Mouse (Mus musculus) cortical plate, adult 2 months (tissue): ENCODE data around the gene Naa10. TPM values are rescaled to one million over a fixed set of nuclear protein-coding genes. Genes with fewer than 3 reads are reported as not detected.

Experiments used
- H3K27ac ChIP-seq: fragments of 200-500 bp; 2 replicates; pipeline ENCODE4 v1.5.1; 2012; ENCODE audit warnings: low read length, control low read depth, inconsistent platforms; ENCODE audit not compliant: insufficient read depth
- H3K4me1 ChIP-seq: fragments of 200-500 bp; 2 replicates; pipeline ENCODE4 v1.6.1; 2011; ENCODE audit warnings: low read length; ENCODE audit not compliant: control insufficient read depth, insufficient read depth
- H3K4me3 ChIP-seq: fragments of 200-500 bp; 2 replicates; pipeline ENCODE4 v1.5.1; 2011; ENCODE audit warnings: mild to moderate bottlenecking, low read length, control low read depth; ENCODE audit not compliant: insufficient read depth
- CTCF ChIP-seq: fragments of 200-500 bp; IDR thresholded peaks from 2 replicates; pipeline ENCODE4 v1.5.1; 2011; ENCODE audit warnings: mild to moderate bottlenecking, control low read depth, low read length; ENCODE audit not compliant: insufficient read depth; ENCODE audit errors: extremely low read depth
- POLR2A ChIP-seq: fragments of 200-500 bp; IDR thresholded peaks from 2 replicates; pipeline ENCODE4 v1.6.1; 2011; ENCODE audit warnings: mild to moderate bottlenecking, low read length, control low read depth; ENCODE audit not compliant: insufficient read depth; ENCODE audit errors: extremely low read depth
- polyA plus RNA-seq: library from polyadenylated mRNA; depleted of rRNA; stranded (reverse); fragments of >200 nt; gene quantifications from 2 replicates; pipeline ENCODE4 v1.2.3, GENCODE M21; 2012; rRNA removed

Gene Naa10
- polyA plus RNA-seq, 1 experiment, result 74.5 TPM

DNA sequence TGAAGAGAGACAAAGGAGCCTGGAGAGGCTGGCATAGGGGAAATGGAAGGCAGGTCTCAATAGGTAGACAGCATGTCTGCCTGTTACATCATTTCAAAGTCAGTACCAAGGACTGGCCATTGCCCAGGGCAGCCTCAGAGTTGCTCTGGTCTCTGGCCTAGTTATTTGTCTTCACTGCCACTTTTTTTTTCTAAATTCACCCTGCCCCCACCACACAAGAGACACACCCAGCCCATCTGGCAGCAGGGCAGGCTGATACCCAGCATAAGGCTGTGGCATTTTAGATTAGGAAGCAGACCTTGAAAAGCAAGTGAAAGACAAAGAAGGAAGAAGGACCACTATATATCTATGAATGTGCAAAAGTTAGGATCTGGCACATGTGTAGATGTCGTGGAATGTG, 53.9 kb downstream of the Naa10 start:
- Histone ChIP-seq H3K4me3 (no peak overlapping the region), H3K27ac (no peak overlapping the region), H3K4me1 (peaks cover 2% of the 10 kb centered on the region)
- no peak for TF ChIP-seq POLR2A
- TF ChIP-seq CTCF, result no peak

DNA sequence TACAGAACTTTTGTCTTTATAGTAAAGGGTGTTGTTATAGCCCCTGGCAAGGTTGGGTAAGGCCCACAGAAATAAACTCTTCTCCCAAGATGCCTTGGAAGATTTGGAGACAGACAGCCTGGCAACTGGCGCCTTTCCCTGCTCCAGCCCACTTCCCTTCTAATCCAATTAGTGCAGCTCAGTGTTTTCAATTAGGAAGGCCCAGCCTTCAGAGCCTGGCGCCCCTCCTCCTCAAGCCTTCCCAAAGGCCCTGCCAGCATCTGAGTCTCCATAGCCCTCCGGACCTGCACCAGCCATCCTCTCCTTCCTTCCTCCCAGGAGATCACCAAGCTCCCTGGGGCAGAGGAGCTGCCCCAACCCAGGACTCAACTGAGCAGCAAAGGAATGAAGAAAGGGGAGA, 54.5 kb downstream of the Naa10 start:
- Histone ChIP-seq H3K27ac (no peak overlapping the region), H3K4me3 (no peak overlapping the region), H3K4me1 (no peaks in the 10 kb centered on the region; the same call in 1 of the 2 replicates)
- TF ChIP-seq POLR2A (no peak), CTCF (no peak)

Other genes with a start within 250 kb of the Naa10 start
- 111 and 134 TPM in 2 replicates for gene Slc6a8, start 248.8 kb downstream of the Naa10 start, polyA plus RNA-seq
- gene Bcap31, start 205.8 kb downstream of the Naa10 start, polyA plus RNA-seq, result 85.8 and 88.1 TPM in 2 replicates
- gene Abcd1, start 205.3 kb downstream of the Naa10 start, polyA plus RNA-seq, result 16.6 and 16.9 TPM in 2 replicates
- 17.3 and 20.3 TPM in 2 replicates for gene Plxnb3, start 164.9 kb downstream of the Naa10 start, polyA plus RNA-seq
- gene Srpk3, start 147.5 kb downstream of the Naa10 start, polyA plus RNA-seq, result 21.1 and 23.5 TPM in 2 replicates
- gene Idh3g, start 135.0 kb downstream of the Naa10 start, polyA plus RNA-seq, result 609 and 638 TPM in 2 replicates
- 148 and 151 TPM in 2 replicates for gene Ssr4, start 134.9 kb downstream of the Naa10 start, polyA plus RNA-seq
- gene Pdzd4, start 97.0 kb downstream of the Naa10 start, polyA plus RNA-seq, result 86.2 and 93.6 TPM in 2 replicates
- not detected in 2 replicates for gene Avpr2, start 29.8 kb downstream of the Naa10 start, polyA plus RNA-seq
- 91.8 and 97.1 TPM in 2 replicates for gene L1cam, start 25.8 kb downstream of the Naa10 start, polyA plus RNA-seq
- gene Arhgap4, start 74 bp downstream of the Naa10 start, polyA plus RNA-seq, result 6.5 and 7.9 TPM in 2 replicates
- 6.7 and 8.7 TPM in 2 replicates for gene Renbp, start 8.9 kb upstream of the Naa10 start, polyA plus RNA-seq
- 33.1 and 33.3 TPM in 2 replicates for gene Hcfc1, start 44.4 kb upstream of the Naa10 start, polyA plus RNA-seq
- 80.8 and 94.9 TPM in 2 replicates for gene Irak1, start 102.0 kb upstream of the Naa10 start, polyA plus RNA-seq
- 0.34 and 0.38 TPM in 2 replicates for gene Opn1mw, start 205.5 kb upstream of the Naa10 start, polyA plus RNA-seq
- gene Mecp2, start 213.4 kb upstream of the Naa10 start, polyA plus RNA-seq, result 28.6 and 29.4 TPM in 2 replicates
- gene Tex28, start 245.9 kb upstream of the Naa10 start, polyA plus RNA-seq, result not detected in 2 replicates